ENCODE assay signal across 20 mouse cellular contexts in the genomic region with DNA sequence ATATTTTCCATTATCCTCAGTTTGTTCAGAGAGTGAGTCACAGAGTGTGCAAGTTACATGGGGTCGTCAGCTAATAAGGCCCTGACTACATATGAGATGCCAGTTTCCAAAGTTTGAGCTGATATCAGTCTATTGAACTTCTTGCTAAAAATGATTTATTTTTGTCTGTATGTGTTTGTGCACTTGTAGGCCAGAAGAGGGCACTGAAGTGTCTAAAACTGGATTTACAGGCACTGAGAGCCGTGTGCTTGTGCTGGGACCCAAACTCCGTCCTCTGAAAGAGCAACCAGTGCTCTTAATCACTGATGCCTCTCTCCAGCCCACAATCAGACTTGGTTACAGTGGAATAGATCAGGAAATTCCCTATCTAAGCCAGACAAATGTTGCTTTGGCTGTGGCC.
A peak's percentile ranks its signal among the peaks of the same experiment; 100 is the strongest.
DNase-seq lines count a peak whose midpoint lies in the region; ATAC-seq and TF ChIP-seq lines count a peak whose summit lies in the region.
"Had no signal": no experiment of that assay in that cellular context is flagged by ENCODE, and none has a peak within 500 bp of the region (broad histone marks: within the 10 kb centered on the region; RNA-seq: fewer than 3 reads in every experiment).

No protein-coding gene starts in this region.

- no peak overlapping the region for H3K9ac ChIP-seq in heart, adult 2 months (ENCODE audit: low read depth, low read length)
- no peak overlapping the region for H3K9ac ChIP-seq in heart, embryonic 12.5 days
- H3K9ac ChIP-seq: embryonic facial prominence, embryonic 12.5 days; heart, embryonic 13.5 days; hindbrain, embryonic 14.5 days; lung, embryonic 15.5 days; midbrain, embryonic 13.5 days had no signal

- no peak for TF ChIP-seq EP300 in heart, adult 2 months (IDR thresholded peaks at IDR 0.05; ENCODE audit: insufficient read depth, low read depth, low read length)

- TF ChIP-seq POLR2A in heart, adult 2 months (IDR thresholded peaks at IDR 0.05; ENCODE audit: insufficient read depth, low read depth, low read length) = no peak
- no peak for TF ChIP-seq POLR2A in lung, adult 2 months (IDR thresholded peaks at IDR 0.05; ENCODE audit: borderline replicate concordance, extremely low read depth, low read depth, low read length)

- WGBS in heart, adult 2 months = 80% methylated on average over 3 of the region's 3 CpGs
- 77% methylated on average over 3 of the region's 3 CpGs for WGBS in heart, embryonic 12.5 days
- WGBS in lung, adult 2 months = 74% methylated on average over 3 of the region's 3 CpGs

- H3K27ac ChIP-seq in heart, adult 2 months = no peak overlapping the region
- no peak overlapping the region for H3K27ac ChIP-seq in heart, embryonic 12.5 days (ENCODE audit: poor library complexity, severe bottlenecking)
- H3K27ac ChIP-seq: embryonic facial prominence, embryonic 12.5 days; heart, embryonic 13.5 days; hindbrain, embryonic 14.5 days; lung, embryonic 15.5 days; midbrain, embryonic 13.5 days had no signal

- no peaks in the 10 kb centered on the region for H3K36me3 ChIP-seq in heart, adult 2 months (ENCODE audit: control insufficient read depth, insufficient read depth, low read length)
- no peaks in the 10 kb centered on the region for H3K36me3 ChIP-seq in heart, embryonic 12.5 days
- H3K36me3 ChIP-seq: embryonic facial prominence, embryonic 12.5 days; heart, embryonic 13.5 days; lung, embryonic 15.5 days; midbrain, embryonic 13.5 days had no signal

- intact Hi-C loops in heart, adult 2 months (cut with DNase I) = no loop called here

- DNase-seq in heart, adult 2 months = no peak
- no peak for DNase-seq in lung, adult 2 months
- DNase-seq in lung, postnatal 4 days = no peak
- peak; percentile 45 for DNase-seq in ES-CJ7 (ENCODE audit: low read depth, low spot score)
- DNase-seq in cerebellum, postnatal 36 days = no peak
- DNase-seq in cerebellum, adult 18-20 months = no peak
- DNase-seq: B cell, adult 2 months; cerebellum, adult 9-10 months; left cerebral cortex, postnatal 4 days; thymus, postnatal 25 days had no signal

- H3K4me1 ChIP-seq in heart, adult 2 months (ENCODE audit: control insufficient read depth, insufficient read depth, low read length) = no peaks in the 10 kb centered on the region
- peaks cover 12% of the 10 kb centered on the region for H3K4me1 ChIP-seq in heart, embryonic 12.5 days (replicated peaks)
- no peaks in the 10 kb centered on the region for H3K4me1 ChIP-seq in lung, adult 2 months (ENCODE audit: control insufficient read depth, insufficient read depth, low read length)
- H3K4me1 ChIP-seq: embryonic facial prominence, embryonic 12.5 days; midbrain, embryonic 13.5 days had no signal

- no peak for ATAC-seq in heart, embryonic 12.5 days (ENCODE audit: insufficient number of reproducible peaks, low FRiP score)
- ATAC-seq in megakaryocyte progenitor cell, adult 5-6 weeks (replicated peaks; ENCODE audit: poor library complexity) = peak; percentile 54; the same call in 1 of the 2 replicates
- ATAC-seq: forebrain, embryonic 14.5 days; midbrain, embryonic 13.5 days had no signal

- H3K4me3 ChIP-seq in heart, adult 2 months = no peak overlapping the region
- H3K4me3 ChIP-seq in heart, embryonic 12.5 days = no peak overlapping the region
- no peak overlapping the region for H3K4me3 ChIP-seq in lung, adult 2 months (replicated peaks; ENCODE audit: extremely low read depth, low read depth, low read length)
- H3K4me3 ChIP-seq: embryonic facial prominence, embryonic 12.5 days; erythroblast, embryonic 14.5 days; heart, embryonic 13.5 days; lung, embryonic 15.5 days; midbrain, embryonic 13.5 days; myocyte had no signal

- H3K9me3 ChIP-seq in heart, embryonic 12.5 days (replicated peaks) = 0 out of 2 replicates have a peak, but pooled peaks cover 2% of the 10 kb centered on the region
- H3K9me3 ChIP-seq: heart, embryonic 13.5 days; lung, embryonic 15.5 days; midbrain, embryonic 13.5 days had no signal

- no peak overlapping the region for H3K4me2 ChIP-seq in heart, embryonic 12.5 days
- H3K4me2 ChIP-seq: embryonic facial prominence, embryonic 12.5 days; heart, embryonic 13.5 days; hindbrain, embryonic 14.5 days; lung, embryonic 15.5 days; midbrain, embryonic 13.5 days had no signal

- peak; percentile 50 for TF ChIP-seq CTCF in heart, adult 2 months (IDR thresholded peaks at IDR 0.05)
- peak; percentile 22; the same call in 1 of the 2 replicates for TF ChIP-seq CTCF in lung, adult 2 months (IDR thresholded peaks at IDR 0.05; ENCODE audit: insufficient read depth, low read length)

- H3K27me3 ChIP-seq in heart, adult 2 months (ENCODE audit: control insufficient read depth, insufficient read depth, low read length) = no peaks in the 10 kb centered on the region
- no peaks in the 10 kb centered on the region for H3K27me3 ChIP-seq in heart, embryonic 12.5 days (replicated peaks)
- H3K27me3 ChIP-seq: embryonic facial prominence, embryonic 12.5 days; heart, embryonic 13.5 days; lung, embryonic 15.5 days; midbrain, embryonic 13.5 days had no signal

- no peaks in the 10 kb centered on the region; the same call in 1 of the 2 replicates for H3K79me2 ChIP-seq in heart, adult 2 months (replicated peaks; ENCODE audit: control insufficient read depth, insufficient read depth, low read length)
